In the genomic region with DNA sequence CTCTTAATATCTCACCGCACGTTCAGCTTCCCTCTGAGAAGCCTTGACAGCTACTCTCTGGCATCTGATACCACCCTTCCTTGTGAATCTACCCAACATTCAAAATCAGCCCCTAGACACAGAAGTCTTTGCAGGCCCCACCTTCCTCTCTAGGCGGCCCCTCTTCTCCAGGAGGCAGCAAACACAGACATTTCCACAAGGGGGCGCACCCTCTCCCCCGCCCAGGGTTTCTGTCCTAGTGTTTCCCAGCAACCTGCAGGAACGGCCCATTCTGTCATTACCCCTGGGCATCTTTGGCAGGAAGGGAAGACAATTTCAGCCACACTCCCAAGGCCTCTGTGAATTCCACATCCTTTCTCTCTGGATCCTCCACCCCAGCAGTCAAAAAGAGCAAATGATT, we compare ENCODE assay signal across 8 mouse cellular contexts.
DNase-seq lines count a peak whose midpoint lies in the region; ATAC-seq and TF ChIP-seq lines count a peak whose summit lies in the region.

No protein-coding gene starts in this region.

- no peaks in the 10 kb centered on the region for H3K27me3 ChIP-seq in kidney, embryonic 14.5 days (ENCODE audit: control insufficient read depth, insufficient read depth, low read length)
- H3K27me3 ChIP-seq in G1E (ENCODE audit: insufficient read depth, low read length) = no peaks in the 10 kb centered on the region

- DNase-seq in kidney, adult 11 months = peak; percentile 31
- DNase-seq in G1E (ENCODE audit: low spot score) = peak; percentile 67
- peak; percentile 51 for DNase-seq in cerebellum, adult 11 months
- DNase-seq in gastrocnemius, postnatal 10 days = peak; percentile 82
- DNase-seq in layer of hippocampus, postnatal 36 days = peak; percentile 45 to 51
- DNase-seq in naive thymus-derived CD4-positive, alpha-beta T cell, adult 2 months (ENCODE audit: low read depth) = peak; percentile 74
- DNase-seq in thymus, postnatal 0 days (ENCODE audit: low spot score) = peak; percentile 67

- H3K4me2 ChIP-seq in kidney, embryonic 14.5 days (replicated peaks; ENCODE audit: low read depth, low read length) = no peak overlapping the region

- no peak overlapping the region for H3K27ac ChIP-seq in kidney, embryonic 14.5 days (ENCODE audit: low read depth, low read length)

- no peaks in the 10 kb centered on the region for H3K9me3 ChIP-seq in kidney, embryonic 14.5 days (ENCODE audit: control insufficient read depth, low read length)
- no peaks in the 10 kb centered on the region for H3K9me3 ChIP-seq in G1E (replicated peaks)

- peak; percentile 42 for TF ChIP-seq CTCF in G1E (IDR thresholded peaks at IDR 0.05; ENCODE audit: low read depth, low read length)

- WGBS in kidney, embryonic 14.5 days = 38% methylated on average over 6 of the region's 6 CpGs

- no peak overlapping the region for H3K9ac ChIP-seq in kidney, embryonic 14.5 days (ENCODE audit: low read depth, low read length)

- peaks cover 28% of the 10 kb centered on the region for H3K36me3 ChIP-seq in kidney, embryonic 14.5 days (ENCODE audit: control insufficient read depth, insufficient read depth, low read length)
- H3K36me3 ChIP-seq in G1E (replicated peaks) = peaks cover 82% of the 10 kb centered on the region

- H3K4me1 ChIP-seq in kidney, embryonic 14.5 days (ENCODE audit: control insufficient read depth, insufficient read depth, low read length) = peaks cover 13% of the 10 kb centered on the region; the same call in 1 of the 2 replicates
- no peaks in the 10 kb centered on the region for H3K4me1 ChIP-seq in G1E (ENCODE audit: insufficient read depth, low read depth, low read length)

- no peak for ATAC-seq in kidney, embryonic 14.5 days (ENCODE audit: low FRiP score, low TSS enrichment)
- ATAC-seq in G1E (ENCODE audit: extremely low read depth, insufficient number of reproducible peaks, low FRiP score, poor library complexity, severe bottlenecking) = peak; percentile 63

- H3K4me3 ChIP-seq in kidney, embryonic 14.5 days (ENCODE audit: low read length) = no peak overlapping the region
- no peak overlapping the region for H3K4me3 ChIP-seq in G1E (ENCODE audit: low read depth, low read length)

Comparison
In these comparisons a context has a peak if more than half of its experiments do, and no peak if none do; other contexts are left out.
1. DNase-seq: peak in every context shown above with its lines; median percentile 82 in gastrocnemius, postnatal 10 days; 74 in naive thymus-derived CD4-positive, alpha-beta T cell, adult 2 months; 67 in G1E; 67 in thymus, postnatal 0 days; 51 in cerebellum, adult 11 months; 48 in layer of hippocampus, postnatal 36 days; 31 in kidney, adult 11 months.